Mouse (Mus musculus): ENCODE measurements around the gene Gm11020. TPM values are rescaled to one million over a fixed set of nuclear protein-coding genes. Genes with fewer than 3 reads are reported as not detected.
A peak's percentile ranks its signal among the peaks of the same experiment; 100 is the strongest.
"Not testable (repeated sequence)": the region's sequence is repeated elsewhere in the genome, so short reads cannot be mapped to it uniquely, and the experiment has no call there.

Gm11020 gene
- polyA plus RNA-seq (2015; fragmentation: Nextera tagmentation; extraction: Ambion mirVana) = not detected in 2 replicates

- not testable (repeated sequence) for H3K27ac ChIP-seq; H3K27me3 ChIP-seq (replicated peaks); H3K4me2 ChIP-seq; H3K4me1 ChIP-seq; H3K9me3 ChIP-seq; H3K9ac ChIP-seq; ATAC-seq (replicated peaks); H3K36me3 ChIP-seq (replicated peaks); H3K4me3 ChIP-seq
- 89% methylated on average over 11 of the region's 11 CpGs for WGBS
Measured at GRCm38 (mm10) chr8:104321267-104321666, at the start of gene Gm11020. Gm11020 (plus strand) TSS chr8:104321567.

- not testable (repeated sequence) for H3K27ac ChIP-seq; ATAC-seq (replicated peaks); H3K9me3 ChIP-seq; H3K36me3 ChIP-seq (replicated peaks); H3K27me3 ChIP-seq (replicated peaks); H3K4me3 ChIP-seq; H3K9ac ChIP-seq; H3K4me1 ChIP-seq; H3K4me2 ChIP-seq
- WGBS = 92% methylated on average over 12 of the region's 12 CpGs
Measured at GRCm38 (mm10) chr8:104293081-104293480, 28.3 kb upstream of the Gm11020 start, which contains the start of gene Cmtm2a. Cmtm2a (minus strand) TSS chr8:104293181.

GRCm38 (mm10) chr8:104294396-104294795 is 27.0 kb upstream of the Gm11020 start:
- H3K36me3 ChIP-seq (replicated peaks) = no peaks in the 10 kb centered on the region
- H3K27ac ChIP-seq = no peak overlapping the region
- no peaks in the 10 kb centered on the region for H3K27me3 ChIP-seq (replicated peaks)
- ATAC-seq (replicated peaks) = no peak
- no peak overlapping the region for H3K4me3 ChIP-seq
- H3K4me2 ChIP-seq = no peak overlapping the region
- H3K9ac ChIP-seq = no peak overlapping the region
- 86% methylated on average over 1 of the region's 1 CpGs for WGBS
- no peaks in the 10 kb centered on the region for H3K4me1 ChIP-seq
- no peaks in the 10 kb centered on the region for H3K9me3 ChIP-seq

- H3K4me1 ChIP-seq; H3K27me3 ChIP-seq (replicated peaks); H3K27ac ChIP-seq; H3K9me3 ChIP-seq; H3K9ac ChIP-seq; H3K4me3 ChIP-seq; H3K4me2 ChIP-seq; H3K36me3 ChIP-seq (replicated peaks): not testable (repeated sequence)
- 0 out of 2 replicates have a peak, but pooled peaks have one; percentile 72 for ATAC-seq (replicated peaks)
- WGBS = 2% methylated on average over 3 of the region's 3 CpGs
Measured at GRCm38 (mm10) chr8:104301577-104301976, 19.8 kb upstream of the Gm11020 start.

GRCm38 (mm10) chr8:104302536-104302935 is 18.8 kb upstream of the Gm11020 start:
- H3K27me3 ChIP-seq (replicated peaks); H3K27ac ChIP-seq; ATAC-seq (replicated peaks); H3K4me2 ChIP-seq; H3K36me3 ChIP-seq (replicated peaks); H3K9ac ChIP-seq; H3K4me3 ChIP-seq; H3K9me3 ChIP-seq; H3K4me1 ChIP-seq: not testable (repeated sequence)
- WGBS = 94% methylated on average over 4 of the region's 4 CpGs

GRCm38 (mm10) chr8:104304962-104305361 is 16.4 kb upstream of the Gm11020 start:
- WGBS = 89% methylated on average over 11 of the region's 11 CpGs
- Histone ChIP-seq H3K36me3 (replicated peaks) (no peaks in the 10 kb centered on the region), H3K27ac (no peak overlapping the region), H3K4me3 (no peak overlapping the region), H3K4me1 (peaks cover 9% of the 10 kb centered on the region; the same call in 1 of the 2 replicates), H3K4me2 (no peak overlapping the region), H3K27me3 (replicated peaks) (no peaks in the 10 kb centered on the region), H3K9me3 (no peaks in the 10 kb centered on the region), H3K9ac (no peak overlapping the region)
- ATAC-seq (replicated peaks) = no peak

- H3K9ac ChIP-seq; H3K36me3 ChIP-seq (replicated peaks); H3K4me1 ChIP-seq; H3K27me3 ChIP-seq (replicated peaks); ATAC-seq (replicated peaks); H3K4me2 ChIP-seq; H3K9me3 ChIP-seq; H3K27ac ChIP-seq; H3K4me3 ChIP-seq: not testable (repeated sequence)
- WGBS = 66% methylated on average over 6 of the region's 6 CpGs
Measured at GRCm38 (mm10) chr8:104308341-104308740, 13.0 kb upstream of the Gm11020 start.

- not testable (repeated sequence) for H3K9me3 ChIP-seq; ATAC-seq (replicated peaks); H3K4me3 ChIP-seq; H3K27me3 ChIP-seq (replicated peaks); H3K36me3 ChIP-seq (replicated peaks); H3K9ac ChIP-seq; H3K4me1 ChIP-seq; H3K27ac ChIP-seq; H3K4me2 ChIP-seq
- 93% methylated on average over 36 of the region's 36 CpGs for WGBS
Measured at GRCm38 (mm10) chr8:104309441-104310155, 11.8 kb upstream of the Gm11020 start, which contains the start of the genes Gm45711 and Cmtm1. Gm45711 (minus strand) TSS chr8:104310081. Cmtm1 (minus strand) TSS chr8:104310145.

GRCm38 (mm10) chr8:104312023-104312422 is 9.3 kb upstream of the Gm11020 start:
- H3K9ac ChIP-seq; H3K9me3 ChIP-seq; ATAC-seq (replicated peaks); H3K4me1 ChIP-seq; H3K27ac ChIP-seq; H3K4me3 ChIP-seq; H3K4me2 ChIP-seq; H3K27me3 ChIP-seq (replicated peaks); H3K36me3 ChIP-seq (replicated peaks): not testable (repeated sequence)
- WGBS = 95% methylated on average over 3 of the region's 3 CpGs

GRCm38 (mm10) chr8:104313311-104313710 is 8.1 kb upstream of the Gm11020 start:
- no peak for ATAC-seq (replicated peaks)

GRCm38 (mm10) chr8:104321930-104322329 is 563 bp downstream of the Gm11020 start, which contains the start of gene Cmtm2b:
Cmtm2b (plus strand) TSS chr8:104322230.
- H3K27me3 ChIP-seq (replicated peaks); H3K27ac ChIP-seq; H3K4me3 ChIP-seq; H3K36me3 ChIP-seq (replicated peaks); H3K9me3 ChIP-seq; ATAC-seq (replicated peaks); H3K4me2 ChIP-seq; H3K9ac ChIP-seq; H3K4me1 ChIP-seq: not testable (repeated sequence)
- 93% methylated on average over 12 of the region's 12 CpGs for WGBS

More at GRCm38 (mm10) chr8:104313311-104313710, 8.1 kb upstream of the Gm11020 start:
- H3K9ac ChIP-seq = no peak overlapping the region
- no peaks in the 10 kb centered on the region for H3K27me3 ChIP-seq (replicated peaks)
- no peaks in the 10 kb centered on the region for H3K36me3 ChIP-seq (replicated peaks)
- no peak overlapping the region for H3K4me3 ChIP-seq
- no peak overlapping the region for H3K27ac ChIP-seq
- H3K4me1 ChIP-seq = no peaks in the 10 kb centered on the region
- no peaks in the 10 kb centered on the region for H3K9me3 ChIP-seq
- no peak overlapping the region for H3K4me2 ChIP-seq
- 75% methylated on average over 4 of the region's 4 CpGs for WGBS

- no peak overlapping the region for H3K4me3 ChIP-seq
- no peak overlapping the region for H3K4me2 ChIP-seq
- H3K36me3 ChIP-seq (replicated peaks) = no peaks in the 10 kb centered on the region
- no peak overlapping the region for H3K9ac ChIP-seq
- 79% methylated on average over 5 of the region's 5 CpGs for WGBS
- H3K4me1 ChIP-seq = no peaks in the 10 kb centered on the region
- H3K27ac ChIP-seq = no peak overlapping the region
- H3K27me3 ChIP-seq (replicated peaks) = no peaks in the 10 kb centered on the region
- no peak for ATAC-seq (replicated peaks)
- H3K9me3 ChIP-seq = no peaks in the 10 kb centered on the region
Measured at GRCm38 (mm10) chr8:104332665-104333631, 11.6 kb downstream of the Gm11020 start.
